Mouse (Mus musculus) embryo, embryonic 11 days (tissue): ENCODE data around the gene Mrgpra1.
"Not testable (repeated sequence)": the region's sequence is repeated elsewhere in the genome, so short reads cannot be mapped to it uniquely, and the experiment has no call there.

ENCODE experiments used
- DNase-seq: peaks from one replicate; pipeline ENCODE4 v3.0.0-alpha.2; 2015

Gene Mrgpra1

GRCm38 (mm10) chr7:47354140-47354539 is at the start of gene Mrgpra1:
Gene Mrgpra1, minus strand, starts transcription at chr7:47354240.
- DNase-seq = no peak

- DNase-seq = no peak
Measured at GRCm38 (mm10) chr7:47401125-47401524, 47.1 kb upstream of the Mrgpra1 start.

- DNase-seq = no peak
Measured at GRCm38 (mm10) chr7:47348421-47348820, 5.6 kb downstream of the Mrgpra1 start.

GRCm38 (mm10) chr7:47345905-47346478 is 8.0 kb downstream of the Mrgpra1 start:
- no peak for DNase-seq

- not testable (repeated sequence) for DNase-seq
Measured at GRCm38 (mm10) chr7:47341887-47342286, 12.2 kb downstream of the Mrgpra1 start.

GRCm38 (mm10) chr7:47341389-47341788 is 12.7 kb downstream of the Mrgpra1 start:
- not testable (repeated sequence) for DNase-seq

GRCm38 (mm10) chr7:47318299-47318698 is 35.7 kb downstream of the Mrgpra1 start:
- DNase-seq = no peak

- DNase-seq = no peak
Measured at GRCm38 (mm10) chr7:47312289-47312688, 41.8 kb downstream of the Mrgpra1 start.

- no peak for DNase-seq
Measured at GRCm38 (mm10) chr7:47309855-47310254, 44.2 kb downstream of the Mrgpra1 start.

GRCm38 (mm10) chr7:47304661-47305060 is 49.4 kb downstream of the Mrgpra1 start:
- DNase-seq = not testable (repeated sequence)

- DNase-seq = not testable (repeated sequence)
Measured at GRCm38 (mm10) chr7:47299612-47300011, 54.4 kb downstream of the Mrgpra1 start.
